Mouse (Mus musculus) heart, embryonic 16.5 days (tissue): Measurements from ENCODE around the gene Copb1. TPM values are rescaled to one million over a fixed set of nuclear protein-coding genes. Genes with fewer than 3 reads are reported as not detected.

Experiments used
- ATAC-seq: fragments of 200-750 bp; cut with Nextera tagmentation; replicated peaks from 2 replicates; pipeline ENCODE4 v1.8.0; 2017; ENCODE audit warnings: moderate number of reproducible peaks; ENCODE audit not compliant: insufficient read depth, low FRiP score; ENCODE audit errors: extremely low read depth
- H3K27ac ChIP-seq: fragments of 300-500 bp; sonication (generic); 2 replicates; pipeline ENCODE4 v1.5.1; 2014; ENCODE audit warnings: mild to moderate bottlenecking, low read length, control low read depth, moderate library complexity
- H3K27me3 ChIP-seq: fragments of 300-500 bp; sonication (generic); 2 replicates; pipeline ENCODE4 v1.6.1; 2014; ENCODE audit warnings: low read length, mixed read lengths; ENCODE audit not compliant: control insufficient read depth, insufficient read depth
- H3K36me3 ChIP-seq: fragments of 300-500 bp; sonication (generic); 2 replicates; pipeline ENCODE4 v1.6.1; 2014; ENCODE audit not compliant: control insufficient read depth, insufficient read depth
- H3K4me1 ChIP-seq: fragments of 300-500 bp; sonication (generic); 2 replicates; pipeline ENCODE4 v1.6.1; 2014; ENCODE audit warnings: low read length, mixed read lengths; ENCODE audit not compliant: control insufficient read depth, insufficient read depth
- H3K4me2 ChIP-seq: fragments of 300-500 bp; sonication (generic); 2 replicates; pipeline ENCODE4 v1.6.1; 2014; ENCODE audit warnings: low read depth, mild to moderate bottlenecking, control low read depth, low read length
- H3K4me3 ChIP-seq: fragments of 300-500 bp; sonication (generic); 2 replicates; pipeline ENCODE4 v1.5.1; 2014; ENCODE audit warnings: mild to moderate bottlenecking, control low read depth, low read length
- H3K9ac ChIP-seq: fragments of 300-500 bp; sonication (generic); 2 replicates; pipeline ENCODE4 v1.6.1; 2014; ENCODE audit warnings: low read length, control low read depth
- H3K9me3 ChIP-seq: fragments of 300-500 bp; sonication (generic); replicated peaks from 2 replicates; pipeline ENCODE4 v1.6.1; 2016; ENCODE audit warnings: low read length; ENCODE audit not compliant: control insufficient read depth
- WGBS: fragments of 180-500 bp; shearing (Covaris S2); extraction: QIAGEN DNeasy Blood & Tissue Kit; methylation state at CpG from one replicate; pipeline ENCODE4 v1.1.7; 2014; 5-methylcytosine and 5-hydroxymethylcytosine counted together
- polyA plus RNA-seq: library from polyadenylated mRNA; unstranded; fragments of >200 nt; fragmentation: Nextera tagmentation; extraction: Ambion mirVana; gene quantifications from 2 replicates; pipeline ENCODE4 v1.2.1, GENCODE M21; 2015

Copb1 gene
- polyA plus RNA-seq, 1 experiment from 2014 or later, result 79.4 TPM

DNA sequence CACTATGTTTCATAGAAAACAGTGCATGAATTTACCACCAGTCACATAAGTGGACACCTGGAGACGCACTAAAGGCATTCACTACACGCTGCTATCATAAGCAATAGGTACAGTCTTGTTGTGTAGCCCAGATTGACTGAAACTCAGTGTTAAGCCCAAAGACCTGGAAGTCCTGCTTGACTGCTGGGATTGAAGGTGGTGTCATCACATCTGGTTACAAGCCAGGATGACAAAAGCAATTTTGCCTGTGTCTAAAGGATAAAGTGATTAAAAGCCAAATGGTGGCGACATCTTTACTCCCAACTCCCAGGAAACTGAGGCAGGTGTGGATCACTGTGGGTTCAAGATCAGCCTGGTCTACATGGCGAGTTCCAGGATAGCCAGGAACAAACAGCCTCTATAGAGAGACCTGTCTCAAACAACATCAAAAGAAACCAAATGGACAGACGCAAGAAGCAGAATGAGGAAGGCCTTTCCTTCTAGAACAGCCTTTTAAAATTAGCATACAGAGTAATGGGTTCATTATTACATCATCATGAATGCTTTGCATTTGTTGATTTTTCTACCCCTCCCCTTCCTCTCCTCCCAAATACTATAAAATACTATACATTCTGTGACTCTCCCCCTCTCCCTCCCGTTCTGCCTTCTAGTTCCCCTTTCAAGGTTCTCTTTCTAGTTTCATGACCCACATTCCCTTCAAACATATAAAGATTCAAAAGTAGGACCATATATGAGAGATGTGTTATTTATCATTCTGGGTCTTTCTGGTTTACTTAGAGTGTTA is 61.0 kb downstream of the Copb1 start:
- no peaks in the 10 kb centered on the region for H3K36me3 ChIP-seq
- H3K27me3 ChIP-seq, result no peaks in the 10 kb centered on the region
- WGBS, result 86% methylated on average over 6 of the region's 6 CpGs
- H3K4me2 ChIP-seq, result no peak overlapping the region
- no peaks in the 10 kb centered on the region for H3K9me3 ChIP-seq
- H3K27ac ChIP-seq, result no peak overlapping the region
- H3K9ac ChIP-seq, result no peak overlapping the region
- no peak for ATAC-seq
- H3K4me1 ChIP-seq, result peaks cover 2% of the 10 kb centered on the region
- no peak overlapping the region for H3K4me3 ChIP-seq

DNA sequence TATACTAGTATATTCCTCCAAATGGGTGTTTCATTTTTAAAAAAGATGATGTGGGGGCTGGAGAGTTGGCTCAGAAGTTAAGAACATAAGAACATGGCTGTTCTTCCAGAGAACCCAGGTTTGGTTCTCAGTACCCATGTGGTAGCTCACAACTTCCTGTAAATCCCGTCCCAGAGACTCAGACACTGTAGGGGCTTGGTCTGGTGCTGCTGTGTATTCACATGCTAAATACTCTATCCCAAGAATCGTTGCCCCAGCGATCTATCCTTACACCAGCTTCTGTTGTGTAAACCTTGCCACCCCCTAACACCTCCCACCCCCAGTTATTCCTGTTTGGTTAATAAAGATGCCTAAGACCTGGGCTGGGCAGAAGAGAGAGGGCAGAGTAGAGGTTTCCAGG is 61.9 kb downstream of the Copb1 start:
- 62% methylated on average over 3 of the region's 3 CpGs for WGBS
- H3K4me1 ChIP-seq, result no peaks in the 10 kb centered on the region; the same call in 1 of the 2 replicates
- H3K4me3 ChIP-seq, result no peak overlapping the region
- H3K36me3 ChIP-seq, result no peaks in the 10 kb centered on the region
- no peaks in the 10 kb centered on the region for H3K9me3 ChIP-seq
- no peak overlapping the region for H3K4me2 ChIP-seq
- H3K27ac ChIP-seq, result no peak overlapping the region
- no peak overlapping the region for H3K9ac ChIP-seq
- H3K27me3 ChIP-seq, result no peaks in the 10 kb centered on the region
- no peak for ATAC-seq

DNA sequence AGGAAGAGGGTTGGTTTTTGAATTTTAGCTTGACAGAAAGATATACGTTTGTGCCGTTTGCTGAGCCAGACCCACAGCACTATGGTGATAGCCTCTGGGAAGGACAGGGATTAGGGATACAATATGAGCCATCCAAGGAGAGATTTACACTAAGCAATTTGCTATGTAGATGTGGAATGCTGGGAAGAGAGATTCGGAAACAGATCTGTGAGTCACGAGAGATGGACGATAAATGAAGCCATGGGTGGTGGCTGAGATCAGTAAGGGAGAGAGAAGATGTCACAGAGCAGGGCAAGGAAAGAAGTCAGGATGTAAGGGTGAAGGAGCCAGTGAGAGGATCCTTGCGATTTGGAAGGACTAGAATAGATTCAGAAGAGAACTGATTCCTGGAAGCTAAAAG is 71.1 kb downstream of the Copb1 start:
- Histone ChIP-seq H3K9me3 (peaks cover 3% of the 10 kb centered on the region; the same call in 1 of the 2 replicates), H3K9ac (no peak overlapping the region), H3K4me1 (peaks cover 28% of the 10 kb centered on the region), H3K36me3 (no peaks in the 10 kb centered on the region), H3K4me2 (no peak overlapping the region), H3K4me3 (no peak overlapping the region), H3K27me3 (no peaks in the 10 kb centered on the region), H3K27ac (no peak overlapping the region)
- 66% methylated on average over 6 of the region's 6 CpGs for WGBS
- no peak for ATAC-seq

DNA sequence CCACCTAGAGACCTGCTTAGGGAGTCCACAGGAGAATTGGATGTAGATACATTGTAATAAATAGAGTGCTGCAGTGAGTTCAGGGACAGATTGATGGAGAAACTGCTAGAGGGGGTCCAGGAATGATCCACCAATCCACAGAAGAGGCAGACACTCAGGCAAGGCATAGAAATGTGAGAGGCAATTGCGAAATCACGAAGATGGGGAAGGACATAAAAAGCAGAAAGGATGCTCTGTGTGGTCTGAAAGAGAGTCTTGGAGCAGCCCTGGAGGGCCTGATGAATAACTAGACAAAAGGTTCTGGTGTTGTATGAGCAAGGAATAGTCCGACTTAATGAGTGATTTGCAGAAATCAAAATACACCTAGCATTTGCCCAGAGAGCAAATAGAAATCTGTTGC is 71.8 kb downstream of the Copb1 start:
- ATAC-seq, result no peak
- Histone ChIP-seq H3K9me3 (peaks cover 3% of the 10 kb centered on the region; the same call in 1 of the 2 replicates), H3K9ac (no peak overlapping the region), H3K4me2 (no peak overlapping the region), H3K36me3 (no peaks in the 10 kb centered on the region), H3K4me3 (no peak overlapping the region), H3K27me3 (no peaks in the 10 kb centered on the region), H3K4me1 (peaks cover 28% of the 10 kb centered on the region), H3K27ac (no peak overlapping the region)
- WGBS, result 89% methylated on average over 3 of the region's 3 CpGs

DNA sequence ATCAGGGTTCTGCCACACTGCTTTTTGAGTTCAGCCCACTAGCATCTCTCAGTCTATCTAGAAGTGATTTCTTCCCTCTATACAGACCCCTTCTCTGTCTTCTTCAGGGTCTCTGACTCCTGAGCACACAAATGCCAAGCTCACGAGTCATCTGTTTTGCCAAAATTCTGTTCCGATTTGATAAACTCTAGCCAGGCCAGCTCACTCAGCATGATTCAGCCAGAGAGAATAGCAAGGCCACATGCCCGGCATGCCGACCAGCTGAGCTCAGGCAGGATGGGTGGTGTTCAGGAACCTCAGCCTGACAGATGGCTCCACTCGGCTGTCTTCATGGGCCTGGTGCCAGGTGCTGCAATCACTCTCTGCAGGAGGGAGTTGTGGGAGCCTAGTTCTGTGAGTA is 73.1 kb downstream of the Copb1 start:
- Histone ChIP-seq H3K27ac (peak overlapping the region; percentile 65), H3K4me3 (no peak overlapping the region), H3K4me1 (peaks cover 30% of the 10 kb centered on the region), H3K9ac (no peak overlapping the region), H3K4me2 (peak overlapping the region; percentile 11; the same call in 1 of the 2 replicates), H3K9me3 (no peaks in the 10 kb centered on the region), H3K27me3 (no peaks in the 10 kb centered on the region), H3K36me3 (no peaks in the 10 kb centered on the region)
- WGBS, result 4% methylated on average over 5 of the region's 5 CpGs
- peak; percentile 93 for ATAC-seq

DNA sequence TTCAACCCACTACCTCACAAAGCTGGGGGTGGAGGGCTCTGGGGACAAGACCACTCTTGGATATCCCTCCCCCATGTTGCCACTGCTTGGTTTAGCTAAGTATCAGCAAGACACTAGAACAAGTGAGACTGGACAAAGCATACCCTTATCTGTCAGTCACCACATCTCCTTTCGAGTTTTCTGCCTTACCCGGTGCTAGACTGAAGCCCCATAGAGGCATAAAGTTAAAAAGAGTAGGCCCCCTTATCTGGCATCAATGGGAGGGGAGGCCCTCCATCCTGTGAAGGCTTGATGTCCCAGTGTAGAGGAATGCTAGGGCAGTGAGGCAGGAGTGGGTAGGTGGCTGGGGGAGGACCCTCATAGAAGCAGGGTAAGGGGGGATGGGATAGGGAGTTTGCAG is 77.9 kb downstream of the Copb1 start:
- no peak for ATAC-seq
- no peak overlapping the region for H3K4me2 ChIP-seq
- H3K27me3 ChIP-seq, result no peaks in the 10 kb centered on the region
- no peaks in the 10 kb centered on the region for H3K9me3 ChIP-seq
- H3K36me3 ChIP-seq, result no peaks in the 10 kb centered on the region
- peaks cover 15% of the 10 kb centered on the region for H3K4me1 ChIP-seq
- no peak overlapping the region for H3K4me3 ChIP-seq
- H3K9ac ChIP-seq, result no peak overlapping the region
- no peak overlapping the region for H3K27ac ChIP-seq
- 25% methylated on average over 2 of the region's 2 CpGs for WGBS

DNA sequence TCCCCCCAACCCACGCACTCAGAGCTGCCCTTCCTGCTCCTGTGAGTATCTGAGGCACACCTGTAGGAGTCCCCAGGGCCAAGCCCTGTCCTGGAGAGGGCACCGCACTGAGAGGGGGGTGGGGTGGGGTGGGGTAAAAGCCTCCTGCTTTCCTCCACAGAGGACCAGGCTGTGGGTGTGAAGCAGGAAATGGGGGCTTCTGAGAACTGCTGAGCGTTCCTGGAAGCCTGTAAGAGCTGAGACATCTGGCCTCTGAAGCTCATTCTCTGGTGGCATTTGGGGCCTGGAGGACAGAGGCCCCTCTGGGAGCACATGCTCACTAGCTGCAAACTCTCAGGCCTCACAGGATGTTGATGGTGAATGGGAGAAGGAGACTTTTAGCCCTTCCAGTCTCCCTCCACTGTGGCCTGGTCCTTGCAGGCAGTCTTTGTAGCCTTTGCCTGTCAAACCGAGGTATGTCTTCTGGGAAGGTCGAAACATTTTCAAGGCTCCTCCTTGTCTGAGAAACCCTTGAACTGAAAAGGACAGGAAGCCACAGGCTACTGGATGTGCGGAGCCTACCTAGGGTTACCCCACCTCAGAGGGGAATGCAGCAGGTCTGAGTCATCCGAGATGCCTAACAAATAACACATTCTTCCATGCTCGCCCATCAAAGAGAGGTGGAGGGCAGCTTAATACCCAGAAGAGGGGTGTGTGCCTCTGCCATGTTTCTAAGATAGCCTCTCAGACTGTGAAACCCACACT is 83.0 kb downstream of the Copb1 start:
- peaks cover 24% of the 10 kb centered on the region for H3K4me1 ChIP-seq
- no peak overlapping the region; the same call in 1 of the 2 replicates for H3K9ac ChIP-seq
- peak overlapping the region; percentile 16; the same call in 1 of the 2 replicates for H3K4me2 ChIP-seq
- peak; percentile 65 for ATAC-seq
- no peak overlapping the region for H3K4me3 ChIP-seq
- WGBS, result 20% methylated on average over 8 of the region's 8 CpGs
- no peaks in the 10 kb centered on the region for H3K9me3 ChIP-seq
- no peaks in the 10 kb centered on the region for H3K36me3 ChIP-seq
- peak overlapping the region; percentile 81 for H3K27ac ChIP-seq
- H3K27me3 ChIP-seq, result no peaks in the 10 kb centered on the region

DNA sequence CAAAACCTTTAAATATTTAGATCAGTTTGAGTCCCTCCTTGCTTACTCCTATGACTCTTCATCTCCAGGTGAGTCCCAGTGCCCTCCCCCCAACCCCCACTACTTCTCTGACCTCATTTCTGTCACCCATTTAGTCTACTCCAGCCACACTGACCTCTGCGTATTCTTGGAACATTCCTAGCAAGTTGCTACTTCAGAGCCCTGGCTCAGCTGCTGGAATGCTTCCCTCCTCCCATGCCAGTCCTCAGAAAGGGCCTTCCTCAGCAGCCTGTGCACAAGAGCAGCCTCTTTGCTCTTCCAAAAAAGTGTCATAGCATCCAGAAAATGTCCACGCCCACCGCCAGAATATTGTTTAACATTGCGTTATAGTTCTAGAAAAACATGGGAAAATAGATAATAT is 84.5 kb downstream of the Copb1 start:
- H3K27me3 ChIP-seq, result no peaks in the 10 kb centered on the region
- ATAC-seq, result peak; percentile 44; the same call in 1 of the 2 replicates
- H3K27ac ChIP-seq, result peak overlapping the region; percentile 65
- H3K9me3 ChIP-seq, result no peaks in the 10 kb centered on the region
- H3K9ac ChIP-seq, result no peak overlapping the region
- no peak overlapping the region for H3K4me2 ChIP-seq
- WGBS, result 49% methylated on average over 4 of the region's 4 CpGs
- no peaks in the 10 kb centered on the region for H3K36me3 ChIP-seq
- no peak overlapping the region for H3K4me3 ChIP-seq
- peaks cover 23% of the 10 kb centered on the region for H3K4me1 ChIP-seq

DNA sequence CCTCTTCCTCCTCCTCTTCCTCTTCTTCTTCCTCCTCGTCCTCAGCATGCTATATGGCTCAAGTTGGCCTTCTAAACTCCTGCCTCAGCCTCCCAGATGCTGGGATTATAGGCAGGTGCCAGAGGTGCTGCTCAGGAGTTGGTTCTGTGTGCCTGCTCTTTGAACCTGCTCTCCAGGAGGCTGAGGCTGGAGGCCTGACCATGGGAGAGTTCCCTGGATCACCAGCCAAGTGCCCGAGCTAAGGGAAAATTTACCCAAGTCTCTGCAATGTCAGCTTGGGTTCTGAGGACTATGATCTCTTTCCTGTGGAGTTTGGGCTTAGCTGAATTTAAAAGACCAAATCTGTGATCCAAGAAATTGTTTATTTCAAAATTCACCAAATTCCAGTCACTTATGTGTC is 85.1 kb downstream of the Copb1 start:
- Histone ChIP-seq H3K27me3 (no peaks in the 10 kb centered on the region), H3K4me1 (peaks cover 23% of the 10 kb centered on the region), H3K27ac (no peak overlapping the region), H3K4me2 (no peak overlapping the region), H3K4me3 (no peak overlapping the region), H3K9ac (no peak overlapping the region), H3K9me3 (no peaks in the 10 kb centered on the region), H3K36me3 (no peaks in the 10 kb centered on the region)
- no peak for ATAC-seq
- 79% methylated on average over 2 of the region's 2 CpGs for WGBS
